Mouse (Mus musculus) 416B (cell line): ENCODE data around the gene Ldlr.

Experiments
- DNase-seq: peaks from one replicate; pipeline ENCODE4 v3.0.0; 2011; ENCODE audit warnings: low read depth

Gene Ldlr

DNA sequence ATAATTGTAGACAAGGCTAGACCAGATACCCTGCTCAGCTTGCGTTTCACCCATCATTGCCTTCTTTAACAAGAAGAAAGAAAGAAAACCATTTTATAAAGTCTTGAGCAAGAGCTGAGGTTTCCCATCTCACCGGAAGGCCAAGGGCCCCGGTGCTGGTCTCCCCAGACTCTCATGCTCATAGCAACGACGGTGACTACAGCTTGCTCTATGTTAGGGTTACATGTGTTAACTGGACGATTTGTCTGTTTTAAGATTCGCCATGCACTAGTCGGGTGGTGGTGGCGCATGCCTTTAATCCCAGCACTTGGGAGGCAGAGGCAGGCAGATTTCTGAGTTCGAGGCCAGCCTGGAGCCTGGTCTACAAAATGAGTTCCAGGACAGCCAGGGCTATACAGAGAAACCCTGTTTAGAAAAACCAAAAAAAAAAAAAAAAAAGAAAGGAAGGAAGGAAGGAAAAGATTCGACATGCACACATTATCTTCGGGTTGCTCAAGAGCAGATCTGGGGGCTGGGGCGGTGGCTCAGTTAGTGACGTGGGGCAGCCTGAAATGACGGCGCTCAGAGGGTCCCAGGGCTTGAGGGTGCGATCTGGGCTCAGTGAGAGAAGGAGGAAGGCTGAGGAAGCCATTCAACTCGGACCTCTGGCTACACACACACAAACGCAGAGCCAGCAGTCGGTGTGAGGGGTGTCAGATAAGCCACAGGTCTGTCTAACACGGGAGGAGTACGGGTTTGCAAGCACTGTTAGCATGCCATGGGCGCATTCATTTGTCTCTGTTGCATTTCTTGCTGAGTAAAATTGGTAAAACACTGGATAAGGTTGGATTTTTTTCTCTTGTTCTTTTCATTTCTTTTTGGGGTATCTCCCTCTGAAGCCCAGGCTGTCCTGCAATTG, 2.2 kb downstream of the Ldlr start:
- DNase-seq = peak; percentile 53

DNA sequence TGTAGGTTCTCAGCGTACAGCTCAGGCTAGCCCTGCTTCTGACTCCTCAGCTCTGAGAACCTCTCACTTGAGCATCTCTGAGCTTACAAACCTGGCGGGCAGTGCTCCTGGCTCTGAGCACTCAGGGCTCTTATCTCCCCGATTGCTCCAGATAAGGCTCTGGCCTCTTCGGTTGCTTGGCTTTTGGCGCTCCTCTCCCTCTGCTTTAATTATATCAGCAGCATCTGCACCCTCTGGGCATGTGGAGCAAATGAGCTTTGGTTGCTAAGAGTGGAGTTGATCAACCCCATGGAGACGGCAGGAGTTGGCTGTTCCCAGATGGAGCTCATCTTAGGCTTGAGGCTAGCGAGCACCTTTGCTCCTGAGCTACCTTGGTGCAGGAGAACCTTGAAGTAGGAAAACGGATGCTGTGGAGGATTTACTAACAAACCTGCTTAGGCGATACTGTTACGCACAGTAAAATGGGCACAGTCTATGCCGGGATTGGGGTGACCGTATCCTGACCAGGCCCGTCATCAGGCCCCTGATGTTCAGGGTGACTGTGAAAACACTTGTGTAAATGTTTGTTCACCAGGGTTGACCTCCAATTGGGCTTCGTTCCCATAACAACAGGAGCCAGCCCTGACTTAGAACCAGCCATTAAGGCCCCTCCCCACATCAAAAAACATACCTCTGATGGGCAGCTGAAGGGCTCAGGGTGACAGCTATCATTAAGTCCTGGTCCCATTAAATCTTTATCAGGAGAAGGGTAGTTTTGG, 3.1 kb downstream of the Ldlr start:
- DNase-seq = no peak

DNA sequence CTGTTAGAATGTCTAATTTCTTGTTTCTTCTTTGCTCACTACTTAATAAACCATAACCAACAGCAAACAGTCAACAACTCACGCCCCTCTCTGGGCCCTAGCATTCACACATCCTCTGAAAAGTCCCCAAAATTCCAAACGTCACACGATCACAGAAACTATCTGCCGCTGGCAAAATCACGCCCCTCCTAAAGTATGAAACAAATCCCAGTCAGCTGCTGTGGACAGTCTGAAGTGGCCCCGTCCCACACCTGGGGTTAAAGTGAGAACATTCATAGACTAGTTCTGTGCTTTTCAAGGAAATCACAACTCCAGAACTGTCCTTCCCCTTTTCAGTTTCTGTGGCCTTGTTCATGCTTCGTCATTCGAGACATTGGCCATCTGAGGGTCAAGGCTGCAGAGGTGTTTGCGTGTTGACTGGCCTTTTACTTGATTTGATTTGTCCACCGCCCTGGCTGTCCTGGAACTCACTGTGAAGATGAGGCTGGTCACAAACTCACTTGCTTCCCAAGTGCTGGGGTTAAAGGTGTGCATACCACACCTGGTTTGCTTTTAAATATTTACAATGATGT, 5.1 kb downstream of the Ldlr start:
- peak; percentile 49 for DNase-seq

DNA sequence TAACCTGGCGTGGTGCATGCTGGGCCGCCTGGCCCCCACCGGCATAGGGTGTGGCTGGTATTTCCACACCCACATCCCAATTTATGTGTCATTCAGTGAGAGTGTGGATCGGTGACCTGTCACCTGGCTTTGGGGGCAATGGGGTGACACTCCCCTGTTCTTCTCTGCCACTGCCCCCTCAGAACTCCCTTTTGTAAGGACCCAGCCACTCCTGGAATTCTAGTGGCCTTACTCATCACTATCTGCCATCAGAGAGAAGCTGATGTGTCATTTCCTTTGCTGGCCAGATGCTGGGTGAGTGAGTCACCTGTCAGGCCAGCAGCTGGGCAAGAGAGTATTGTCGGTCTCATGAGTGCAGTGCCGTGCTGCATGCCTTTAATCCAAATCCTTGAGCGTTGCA, 6.0 kb downstream of the Ldlr start:
- DNase-seq = peak; percentile 92

DNA sequence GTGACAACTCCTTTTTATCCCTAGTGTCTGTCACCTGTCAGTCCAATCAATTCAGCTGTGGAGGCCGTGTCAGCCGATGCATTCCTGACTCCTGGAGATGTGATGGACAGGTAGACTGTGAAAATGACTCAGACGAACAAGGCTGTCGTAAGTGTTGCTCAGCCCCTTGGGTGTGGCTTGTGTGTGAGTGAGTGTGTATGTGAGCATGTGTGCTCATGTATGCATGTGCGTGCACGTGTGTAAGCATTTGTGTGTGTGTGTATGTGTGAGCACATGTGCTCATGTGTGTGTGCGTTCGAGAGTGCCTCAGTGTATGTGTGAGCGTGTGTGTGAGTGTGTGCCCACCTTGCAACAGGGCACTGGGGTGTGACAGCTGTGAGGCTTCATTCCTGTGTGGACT, 9.0 kb downstream of the Ldlr start:
- DNase-seq = no peak

DNA sequence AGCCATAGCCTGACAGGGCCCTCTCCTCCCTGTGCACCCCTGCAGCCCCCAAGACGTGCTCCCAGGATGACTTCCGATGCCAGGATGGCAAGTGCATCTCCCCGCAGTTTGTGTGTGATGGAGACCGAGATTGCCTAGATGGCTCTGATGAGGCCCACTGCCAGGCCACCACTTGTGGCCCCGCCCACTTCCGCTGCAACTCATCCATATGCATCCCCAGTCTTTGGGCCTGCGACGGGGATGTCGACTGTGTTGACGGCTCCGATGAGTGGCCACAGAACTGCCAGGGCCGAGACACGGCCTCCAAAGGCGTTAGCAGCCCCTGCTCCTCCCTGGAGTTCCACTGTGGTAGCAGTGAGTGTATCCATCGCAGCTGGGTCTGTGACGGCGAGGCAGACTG, 10.2 kb downstream of the Ldlr start:
- DNase-seq = no peak

DNA sequence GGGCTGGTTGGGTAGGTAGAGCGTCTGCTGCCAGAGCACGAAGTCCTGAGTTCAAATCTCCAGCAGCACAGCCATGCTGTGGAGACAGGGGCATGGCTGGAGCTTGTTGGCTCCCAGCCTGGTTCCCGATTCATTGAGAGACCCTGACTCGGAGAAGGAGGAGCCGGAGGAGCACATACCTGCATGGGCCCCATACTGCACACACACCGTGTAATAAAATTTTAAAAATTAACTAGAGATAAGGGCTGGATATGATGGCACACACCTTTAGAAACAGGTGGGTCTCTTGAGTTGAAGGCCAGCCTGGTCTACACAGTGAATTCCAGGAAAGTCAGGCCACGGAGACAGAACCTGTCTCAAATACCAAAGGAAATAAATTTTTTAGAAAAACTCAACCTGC, 10.7 kb downstream of the Ldlr start:
- DNase-seq = no peak

DNA sequence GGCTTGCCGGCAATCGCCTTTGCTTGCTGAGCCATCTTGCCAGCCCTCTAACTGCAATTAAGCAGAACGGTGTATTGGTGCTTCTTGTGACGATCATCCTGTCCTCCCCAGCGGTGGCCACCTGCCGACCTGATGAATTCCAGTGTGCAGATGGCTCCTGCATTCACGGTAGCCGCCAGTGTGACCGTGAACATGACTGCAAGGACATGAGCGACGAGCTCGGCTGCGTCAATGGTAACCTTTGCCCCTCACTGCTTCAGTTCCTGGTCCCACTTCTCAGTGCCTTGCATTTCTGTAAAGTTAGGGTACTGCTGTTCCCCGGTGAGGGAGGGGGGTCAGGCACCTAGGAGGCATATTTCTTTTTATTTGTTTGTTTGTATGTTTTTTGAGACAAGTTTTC, 11.8 kb downstream of the Ldlr start:
- no peak for DNase-seq

DNA sequence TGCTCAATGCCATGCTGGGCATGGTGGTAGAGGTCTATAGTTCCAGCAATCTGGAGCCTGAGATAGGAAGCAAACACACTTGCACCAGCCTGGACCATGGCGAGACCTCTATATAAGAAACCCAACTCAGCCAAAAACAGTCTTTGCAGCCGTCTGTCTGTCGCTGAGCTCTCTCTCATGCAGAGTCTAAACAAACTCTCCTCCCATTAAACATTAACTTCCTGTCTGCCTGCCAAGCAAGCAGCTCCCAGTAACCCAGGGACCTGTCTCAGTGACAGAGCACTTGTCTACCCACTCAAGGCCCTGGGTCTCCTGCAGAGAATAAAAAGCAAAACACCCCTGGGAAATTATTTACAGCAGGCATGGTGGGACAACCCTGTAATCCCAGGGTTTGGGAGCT, 13.3 kb downstream of the Ldlr start:
- DNase-seq = no peak

DNA sequence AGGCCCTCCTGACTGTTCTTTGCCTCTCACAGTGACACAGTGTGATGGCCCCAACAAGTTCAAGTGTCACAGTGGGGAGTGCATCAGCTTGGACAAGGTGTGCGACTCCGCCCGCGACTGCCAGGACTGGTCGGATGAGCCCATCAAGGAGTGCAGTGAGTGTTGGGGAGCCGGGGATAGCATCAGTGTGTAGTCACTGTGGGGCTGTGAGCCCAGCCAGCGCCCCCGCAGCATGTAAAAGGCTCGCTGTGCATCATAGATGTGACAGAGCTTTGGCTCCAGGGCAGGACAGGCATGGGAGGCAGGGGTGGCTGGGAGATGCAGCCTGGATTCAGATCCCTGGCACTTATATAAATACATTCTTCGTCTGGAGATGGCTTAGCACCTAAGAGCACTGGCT, 13.9 kb downstream of the Ldlr start:
- DNase-seq = no peak

DNA sequence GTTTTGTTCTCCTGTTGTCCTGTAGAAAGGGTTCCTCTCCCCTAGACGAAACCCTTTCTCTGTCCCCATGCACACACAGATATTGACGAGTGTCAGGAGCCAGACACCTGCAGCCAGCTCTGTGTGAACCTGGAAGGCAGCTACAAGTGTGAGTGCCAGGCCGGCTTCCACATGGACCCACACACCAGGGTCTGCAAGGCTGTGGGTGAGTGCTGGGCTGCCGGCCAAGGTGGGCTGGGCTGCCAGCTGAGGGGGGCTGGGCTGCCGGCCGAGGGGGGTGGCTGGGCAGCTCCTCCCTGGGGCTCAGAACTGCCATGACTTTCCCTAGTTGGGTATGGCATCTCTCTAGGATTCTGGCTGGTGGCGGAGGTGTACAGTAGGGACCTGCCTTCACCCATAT, 15.5 kb downstream of the Ldlr start:
- no peak for DNase-seq

DNA sequence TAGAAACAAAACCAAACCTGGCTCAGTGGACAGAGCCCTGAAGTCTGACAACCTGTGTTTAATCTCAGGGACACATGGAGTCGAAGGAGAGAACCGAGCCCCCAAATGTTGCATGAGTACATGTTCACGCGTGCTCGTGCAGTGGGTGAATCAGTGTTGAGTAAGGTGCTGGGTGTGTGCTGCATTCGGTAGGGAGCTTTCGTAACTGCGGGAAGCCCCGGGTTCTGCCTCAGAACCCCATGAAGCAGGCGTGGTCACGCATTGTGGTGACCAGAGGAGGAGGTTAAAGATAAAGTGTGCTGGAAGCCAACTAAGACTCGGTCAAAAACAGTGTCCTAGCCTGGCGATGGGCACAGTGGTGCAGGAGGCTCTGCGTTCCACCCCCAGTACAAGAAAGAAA, 17.1 kb downstream of the Ldlr start:
- peak; percentile 54 for DNase-seq

DNA sequence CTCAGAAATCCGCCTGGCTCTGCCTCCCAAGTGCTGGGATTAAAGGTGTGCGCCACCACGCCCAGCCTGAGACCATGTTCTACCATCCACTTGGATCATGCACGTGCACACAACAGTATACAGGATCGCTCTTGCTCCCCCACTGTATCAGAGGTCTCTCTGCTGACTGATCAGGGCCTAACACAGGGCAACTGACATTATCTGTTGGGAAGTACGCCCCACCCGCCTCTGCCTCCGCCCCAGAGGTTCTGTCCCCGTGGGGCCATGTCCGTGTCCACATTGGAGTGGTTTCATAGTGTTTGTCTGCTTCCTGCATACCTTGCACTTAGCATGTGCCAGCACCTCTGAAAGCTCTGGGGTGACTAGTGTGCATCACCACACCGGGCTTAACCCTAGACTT, 18.2 kb downstream of the Ldlr start:
- DNase-seq = no peak

DNA sequence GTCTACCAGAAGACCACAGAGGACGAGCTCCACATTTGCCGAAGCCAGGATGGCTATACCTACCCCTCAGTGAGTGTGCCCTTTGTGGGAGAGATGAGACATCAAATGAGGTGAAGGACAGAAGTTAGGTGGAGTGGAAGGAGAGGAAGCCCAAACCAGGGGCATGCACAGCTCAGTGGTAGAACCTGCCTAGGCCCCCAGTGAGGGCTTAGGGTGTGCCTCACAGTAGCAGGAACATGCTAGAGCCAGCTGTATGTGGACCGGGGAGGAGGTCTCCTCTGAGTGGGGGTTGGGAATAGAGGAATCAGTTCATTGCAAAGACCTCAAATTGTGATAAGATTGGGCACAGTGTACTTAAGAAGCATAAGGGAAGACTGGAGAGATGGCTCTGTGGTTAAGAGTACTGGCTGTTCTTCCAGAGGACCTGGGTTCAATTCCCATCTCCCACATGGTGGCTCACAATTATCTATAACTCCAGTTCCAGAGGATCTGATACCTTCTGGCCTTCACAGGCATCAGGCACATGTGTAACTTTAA, 24.0 kb downstream of the Ldlr start:
- DNase-seq = no peak

DNA sequence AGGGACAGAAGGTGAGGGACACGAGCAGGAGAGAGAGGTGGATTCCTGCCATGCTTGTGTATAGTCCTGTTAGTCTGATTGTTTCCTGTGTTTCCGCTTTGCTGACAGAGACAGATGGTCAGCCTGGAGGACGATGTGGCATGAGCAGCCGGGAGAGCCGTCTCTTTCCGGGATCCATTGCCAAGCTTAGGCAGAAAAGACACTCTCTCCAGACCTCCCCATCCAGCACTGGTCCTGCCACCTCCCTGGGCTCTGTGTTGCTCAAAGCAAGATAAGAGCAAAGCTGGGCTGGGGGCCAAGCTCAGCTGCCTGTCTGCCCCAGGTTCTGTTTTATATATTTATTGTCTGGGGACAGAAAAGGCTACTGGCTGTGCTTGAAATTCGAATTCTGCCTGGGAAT, 24.8 kb downstream of the Ldlr start:
- no peak for DNase-seq

DNA sequence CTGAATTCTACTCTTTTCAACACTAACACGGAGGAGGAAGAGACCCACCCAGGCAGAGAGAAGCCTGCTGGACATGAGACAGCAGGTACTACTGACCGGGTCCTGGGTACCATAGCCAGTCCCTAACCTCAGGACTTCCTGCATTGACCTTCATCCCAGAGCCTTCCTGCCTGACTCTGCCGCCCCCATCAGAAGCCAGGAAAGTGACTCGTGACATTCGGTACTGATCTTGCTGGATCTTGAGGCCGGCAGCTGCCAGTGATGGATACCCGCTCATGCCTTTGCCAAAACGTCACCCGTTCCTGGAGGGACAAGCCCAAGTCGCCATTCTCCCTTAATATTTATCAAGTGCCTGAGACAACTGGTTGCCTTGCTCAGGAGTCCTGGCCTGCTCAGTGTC, 25.2 kb downstream of the Ldlr start:
- DNase-seq = no peak

DNA sequence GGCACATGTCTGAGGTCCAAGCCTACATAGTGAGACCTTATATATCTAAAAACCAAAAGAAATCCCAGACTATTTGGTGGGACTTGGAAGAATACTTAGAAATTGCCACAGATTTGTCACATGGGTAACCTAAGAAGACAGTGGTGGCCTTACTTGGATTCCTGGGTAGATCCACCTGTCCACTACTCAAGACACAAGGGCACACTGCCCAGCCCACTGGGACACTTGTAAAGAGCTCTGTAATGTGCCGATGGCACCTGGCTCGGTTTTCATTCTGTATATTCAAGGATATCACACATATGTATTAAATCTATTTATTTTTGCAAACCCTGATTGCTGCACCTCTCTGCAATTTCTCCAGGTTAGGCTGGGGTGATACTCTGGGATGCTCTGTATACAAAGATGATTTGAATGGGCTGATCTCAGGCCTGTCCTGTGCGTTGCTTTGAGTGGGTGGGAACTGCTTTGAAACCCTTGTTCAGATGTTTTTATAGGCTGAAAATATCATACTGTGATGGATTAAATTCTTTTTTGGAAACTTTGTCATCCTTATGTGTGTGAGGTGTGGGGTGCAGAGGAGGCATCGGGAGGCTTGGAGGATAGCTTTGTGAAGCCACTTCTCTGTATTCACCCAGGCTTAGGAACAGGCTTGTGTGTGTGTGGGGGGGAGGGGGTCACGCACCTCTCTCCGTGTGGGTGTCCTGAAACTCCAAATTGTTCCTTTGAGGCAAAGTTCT, 26.3 kb downstream of the Ldlr start:
- no peak for DNase-seq

DNA sequence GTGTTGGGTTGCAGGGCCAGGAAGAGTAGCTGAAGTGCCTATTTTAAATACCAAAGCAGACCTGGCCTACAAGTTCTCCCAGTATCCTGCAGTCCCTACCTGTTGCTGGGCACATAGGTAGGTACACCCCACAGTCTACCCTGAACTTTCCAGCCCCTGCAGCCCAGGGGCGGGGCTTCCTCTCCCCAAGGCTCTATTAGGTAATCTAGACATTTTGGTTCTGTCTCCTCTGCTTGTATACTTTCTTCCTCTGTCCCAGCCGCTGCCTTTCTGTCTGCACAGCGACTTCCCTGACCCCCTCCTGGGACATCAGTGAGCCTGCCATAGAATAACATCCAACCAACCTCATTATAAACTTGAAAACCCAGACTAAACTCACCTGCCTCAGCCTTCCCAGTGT, 27.1 kb downstream of the Ldlr start:
- no peak for DNase-seq

DNA sequence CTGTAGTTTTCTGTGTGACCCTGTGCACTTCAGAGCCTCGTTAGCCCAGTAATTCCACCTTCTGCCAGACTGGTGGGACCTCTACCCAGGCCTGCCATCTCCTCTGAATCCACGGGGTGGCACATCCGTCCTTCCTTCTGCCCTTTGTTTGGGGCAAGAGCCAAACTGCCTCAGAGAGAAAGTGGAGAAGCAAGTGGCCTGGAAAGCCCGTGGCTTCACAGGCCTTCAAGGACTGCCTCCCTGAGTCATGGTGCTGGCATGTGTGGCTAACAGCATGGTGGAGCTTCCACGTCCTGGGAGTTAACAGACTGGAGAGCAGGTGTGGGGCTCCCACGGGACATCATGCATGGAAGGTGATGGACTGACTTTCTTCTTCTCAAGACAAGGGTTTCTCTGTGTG, 28.1 kb downstream of the Ldlr start:
- peak; percentile 55 for DNase-seq

DNA sequence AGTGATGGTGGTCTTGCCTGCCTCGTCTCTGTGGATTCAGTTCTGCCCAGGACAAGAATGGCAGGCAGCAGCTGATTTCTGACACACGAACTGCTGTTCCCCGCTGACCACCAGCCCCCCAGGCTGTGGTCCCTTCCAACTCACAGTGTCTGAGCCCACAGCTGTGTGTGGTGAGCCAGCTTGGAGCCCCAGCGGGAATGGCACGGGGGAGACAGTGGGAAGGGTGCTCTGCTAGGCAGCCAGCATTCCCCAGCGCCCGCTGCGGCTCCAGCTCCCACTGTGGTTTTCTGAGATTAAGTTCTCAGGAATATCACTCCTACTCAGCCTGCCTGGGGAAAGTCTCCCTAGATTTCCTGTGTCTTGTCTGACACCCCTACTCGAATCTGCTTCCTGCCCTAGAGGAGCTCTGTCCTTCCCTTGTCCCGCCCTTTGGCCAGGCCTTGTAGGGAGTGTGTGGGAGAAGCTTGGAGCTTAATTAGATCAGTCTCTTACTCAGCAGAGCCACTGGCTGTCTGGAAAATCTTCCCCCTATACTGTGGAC, 29.0 kb downstream of the Ldlr start:
- DNase-seq = no peak

DNA sequence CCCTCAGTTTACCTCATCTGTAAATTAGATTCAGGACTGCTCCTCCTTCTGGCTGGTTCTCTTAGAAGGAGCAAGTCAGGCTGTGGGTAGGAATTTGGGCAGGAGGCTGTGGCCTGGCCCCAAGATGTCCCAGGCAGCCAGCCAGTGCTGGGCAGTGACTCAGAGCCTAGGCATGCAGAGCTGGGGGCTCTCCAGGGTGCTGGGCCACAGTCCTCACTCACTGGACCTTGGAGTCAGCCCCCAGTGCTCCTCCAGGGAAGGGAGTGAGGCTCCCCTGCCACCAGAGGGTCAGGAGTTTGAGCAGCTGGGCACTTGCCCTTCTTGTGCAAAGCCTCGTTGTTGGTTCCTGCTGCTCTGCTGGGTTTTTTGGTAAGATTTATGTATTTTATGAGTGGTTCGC, 30.7 kb downstream of the Ldlr start:
- no peak for DNase-seq
